Mouse (Mus musculus): ENCODE results near the gene 1700018G05Rik. TPM values are rescaled to one million over a fixed set of nuclear protein-coding genes. Genes with fewer than 3 reads are reported as not detected.

Gene 1700018G05Rik
- polyA plus RNA-seq, 1 experiment from 2014 or later, result not detected

Other genes with a start within 250 kb of the 1700018G05Rik start
- not detected in 2 replicates for gene Gm3880, start 241.4 kb upstream of the 1700018G05Rik start, polyA plus RNA-seq (2015; fragmentation: Nextera tagmentation; extraction: Ambion mirVana)
- gene Gm9112, start 220.7 kb upstream of the 1700018G05Rik start, polyA plus RNA-seq (2015; fragmentation: Nextera tagmentation; extraction: Ambion mirVana), result not detected in 2 replicates
- gene Dmrtc1b, start 220.5 kb upstream of the 1700018G05Rik start, polyA plus RNA-seq (2015; fragmentation: Nextera tagmentation; extraction: Ambion mirVana), result not detected in 2 replicates
- gene Dmrtc1c1, start 125.4 kb upstream of the 1700018G05Rik start, polyA plus RNA-seq (2015; fragmentation: Nextera tagmentation; extraction: Ambion mirVana), result not detected in 2 replicates
- gene Dmrtc1c2, start 73.8 kb upstream of the 1700018G05Rik start, polyA plus RNA-seq (2015; fragmentation: Nextera tagmentation; extraction: Ambion mirVana), result not detected in 2 replicates
- gene 1700031F05Rik, start 60.4 kb upstream of the 1700018G05Rik start, polyA plus RNA-seq (2015; fragmentation: Nextera tagmentation; extraction: Ambion mirVana), result not detected in 2 replicates
- gene Dmrtc1a, start 19.7 kb upstream of the 1700018G05Rik start, polyA plus RNA-seq (2015; fragmentation: Nextera tagmentation; extraction: Ambion mirVana), result not detected in 2 replicates
- not detected in 2 replicates for gene 1700011M02Rik, start 19.5 kb upstream of the 1700018G05Rik start, polyA plus RNA-seq (2015; fragmentation: Nextera tagmentation; extraction: Ambion mirVana)

Measured in liver, embryonic 15.5 days (tissue).